Comparison of ENCODE assay signal across 13 mouse cellular contexts in genomic region chr7:116713200-116713599, GRCm38 (mm10).
DNase-seq lines count a peak whose midpoint lies in the region; ATAC-seq and TF ChIP-seq lines count a peak whose summit lies in the region.
"Had no signal": no experiment of that assay in that cellular context is flagged by ENCODE, and none has a peak within 500 bp of the region (broad histone marks: within the 10 kb centered on the region; RNA-seq: fewer than 3 reads in every experiment).

No protein-coding gene starts in this region.

- no peak for ATAC-seq in forebrain, embryonic 15.5 days (replicated peaks)
- no peak for ATAC-seq in forebrain, embryonic 12.5 days (ENCODE audit: low FRiP score)
- ATAC-seq in lung, postnatal 0 days = no peak
- ATAC-seq: intestine, embryonic 16.5 days had no signal

- no peak for TF ChIP-seq CTCF in lung, postnatal 0 days (IDR thresholded peaks at IDR 0.05)

- H3K4me3 ChIP-seq in forebrain, embryonic 15.5 days = no peak overlapping the region
- H3K4me3 ChIP-seq in forebrain, embryonic 12.5 days (replicated peaks) = no peak overlapping the region
- no peak overlapping the region for H3K4me3 ChIP-seq in lung, postnatal 0 days (ENCODE audit: low read depth, low read length)
- H3K4me3 ChIP-seq: embryonic facial prominence, embryonic 12.5 days; heart, embryonic 15.5 days had no signal

- no peaks in the 10 kb centered on the region for H3K9me3 ChIP-seq in forebrain, embryonic 15.5 days
- H3K9me3 ChIP-seq in forebrain, embryonic 12.5 days = no peaks in the 10 kb centered on the region
- H3K9me3 ChIP-seq in lung, postnatal 0 days (ENCODE audit: low read length) = no peaks in the 10 kb centered on the region
- H3K9me3 ChIP-seq: embryonic facial prominence, embryonic 12.5 days; heart, embryonic 15.5 days had no signal

- peak overlapping the region; percentile 50 for H3K27ac ChIP-seq in forebrain, embryonic 15.5 days (replicated peaks)
- H3K27ac ChIP-seq in forebrain, embryonic 12.5 days = no peak overlapping the region
- H3K27ac ChIP-seq in lung, postnatal 0 days (ENCODE audit: low read length) = no peak overlapping the region
- H3K27ac ChIP-seq: embryonic facial prominence, embryonic 12.5 days; heart, embryonic 15.5 days had no signal

- H3K9ac ChIP-seq in forebrain, embryonic 15.5 days (replicated peaks) = no peak overlapping the region
- no peak overlapping the region for H3K9ac ChIP-seq in forebrain, embryonic 12.5 days
- no peak overlapping the region for H3K9ac ChIP-seq in lung, postnatal 0 days (replicated peaks; ENCODE audit: low read depth)
- H3K9ac ChIP-seq: embryonic facial prominence, embryonic 12.5 days; heart, embryonic 15.5 days had no signal

- peak; percentile 3 for DNase-seq in lung, adult 18-20 months
- no peak for DNase-seq in lung, postnatal 0 days (ENCODE audit: low spot score)
- DNase-seq in brain, adult 2 months (ENCODE audit: low read depth, low spot score) = peak; percentile 8
- peak; percentile 7 to 39 for DNase-seq in layer of hippocampus, adult 18-20 months (ENCODE audit: low spot score in 2 of 2)
- no peak for DNase-seq in lung, postnatal 10 days
- DNase-seq in MN1 (ENCODE audit: low spot score) = no peak
- DNase-seq: liver; lung, postnatal 4 days had no signal

- no peaks in the 10 kb centered on the region for H3K27me3 ChIP-seq in forebrain, embryonic 15.5 days
- H3K27me3 ChIP-seq in forebrain, embryonic 12.5 days = no peaks in the 10 kb centered on the region
- no peaks in the 10 kb centered on the region for H3K27me3 ChIP-seq in lung, postnatal 0 days (replicated peaks; ENCODE audit: insufficient read depth, low read length)
- H3K27me3 ChIP-seq: embryonic facial prominence, embryonic 12.5 days; heart, embryonic 15.5 days had no signal

- 35% methylated on average over 8 of the region's 8 CpGs for WGBS in forebrain, embryonic 15.5 days
- WGBS in forebrain, embryonic 12.5 days = 76% methylated on average over 8 of the region's 8 CpGs
- WGBS in lung, postnatal 0 days = 70% methylated on average over 8 of the region's 8 CpGs

- H3K4me1 ChIP-seq in forebrain, embryonic 15.5 days = peaks cover 6% of the 10 kb centered on the region
- no peaks in the 10 kb centered on the region; the same call in 1 of the 2 replicates for H3K4me1 ChIP-seq in forebrain, embryonic 12.5 days
- no peaks in the 10 kb centered on the region for H3K4me1 ChIP-seq in lung, postnatal 0 days (ENCODE audit: insufficient read depth, low read depth, low read length)
- H3K4me1 ChIP-seq: embryonic facial prominence, embryonic 12.5 days had no signal

- no peak for TF ChIP-seq EP300 in lung, postnatal 0 days (IDR thresholded peaks at IDR 0.05)

- no peak overlapping the region for H3K4me2 ChIP-seq in forebrain, embryonic 15.5 days (replicated peaks)
- no peak overlapping the region for H3K4me2 ChIP-seq in forebrain, embryonic 12.5 days
- no peak overlapping the region for H3K4me2 ChIP-seq in lung, postnatal 0 days (replicated peaks; ENCODE audit: low read depth, low read length)
- H3K4me2 ChIP-seq: embryonic facial prominence, embryonic 12.5 days; heart, embryonic 15.5 days had no signal

- no peaks in the 10 kb centered on the region for H3K36me3 ChIP-seq in forebrain, embryonic 15.5 days
- H3K36me3 ChIP-seq in forebrain, embryonic 12.5 days (replicated peaks) = no peaks in the 10 kb centered on the region
- no peaks in the 10 kb centered on the region for H3K36me3 ChIP-seq in lung, postnatal 0 days (ENCODE audit: insufficient read depth, low read length)
- H3K36me3 ChIP-seq: embryonic facial prominence, embryonic 12.5 days; heart, embryonic 15.5 days had no signal

Comparison
In these comparisons a context has a peak if more than half of its experiments do, and no peak if none do; other contexts are left out.
1. DNase-seq: peak in lung, adult 18-20 months (2 of 2), brain, adult 2 months (single experiment) and layer of hippocampus, adult 18-20 months (2 of 2); none in lung, postnatal 0 days (single experiment), lung, postnatal 10 days (single experiment) and MN1 (single experiment).